Mouse (Mus musculus): ENCODE measurements around the gene Tac2. TPM values are rescaled to one million over a fixed set of nuclear protein-coding genes. Genes with fewer than 3 reads are reported as not detected.

Gene Tac2
- polyA plus RNA-seq (2016; fragmentation: Nextera tagmentation; extraction: Ambion mirVana): not detected in 2 replicates

GRCm38 (mm10) chr10:127724178-127724577 is at the start of gene Tac2:
Tac2 (plus strand) TSS chr10:127724478.
- Histone ChIP-seq H3K4me1 (peaks cover 31% of the 10 kb centered on the region), H3K4me3 (no peak within 1 kb of the TSS), H3K27ac (no peak within 1 kb of the TSS), H3K9me3 (no peaks in the 10 kb centered on the region), H3K36me3 (replicated peaks) (no peaks in the 10 kb centered on the region), H3K27me3 (ENCODE audit: poor library complexity, severe bottlenecking) (peaks cover 97% of the 10 kb centered on the region)
- DNase-seq (ENCODE audit: extremely low spot score, low spot score): no peak
- WGBS: 79% methylated on average over 3 of the region's 3 CpGs

GRCm38 (mm10) chr10:127674794-127675522 is 49.3 kb upstream of the Tac2 start:
- Histone ChIP-seq H3K27me3 (ENCODE audit: poor library complexity, severe bottlenecking) (no peaks in the 10 kb centered on the region; the same call in 1 of the 2 replicates), H3K4me1 (peaks cover 23% of the 10 kb centered on the region), H3K9me3 (no peaks in the 10 kb centered on the region), H3K4me3 (no peak overlapping the region), H3K36me3 (replicated peaks) (no peaks in the 10 kb centered on the region), H3K27ac (no peak overlapping the region)
- DNase-seq (ENCODE audit: extremely low spot score, low spot score): peak; percentile 54
- 91% methylated on average over 8 of the region's 8 CpGs for WGBS

GRCm38 (mm10) chr10:127675859-127676398 is 48.3 kb upstream of the Tac2 start:
- WGBS: 52% methylated on average over 5 of the region's 5 CpGs

GRCm38 (mm10) chr10:127676691-127677548 is 47.4 kb upstream of the Tac2 start:
- peaks cover 8% of the 10 kb centered on the region; the same call in 1 of the 2 replicates for H3K36me3 ChIP-seq (replicated peaks)
- H3K4me1 ChIP-seq: peaks cover 23% of the 10 kb centered on the region
- H3K9me3 ChIP-seq: no peaks in the 10 kb centered on the region
- under 1% methylated on average over 71 of the region's 71 CpGs for WGBS
- DNase-seq (ENCODE audit: extremely low spot score, low spot score): peak; percentile 95
- H3K4me3 ChIP-seq: peak overlapping the region; percentile 88
- H3K27me3 ChIP-seq (ENCODE audit: poor library complexity, severe bottlenecking): no peaks in the 10 kb centered on the region
- H3K27ac ChIP-seq: peak overlapping the region; percentile 91

More at GRCm38 (mm10) chr10:127675859-127676398, 48.3 kb upstream of the Tac2 start:
- peak overlapping the region; percentile 88 for H3K4me3 ChIP-seq
- H3K36me3 ChIP-seq (replicated peaks): peaks cover 2% of the 10 kb centered on the region; the same call in 1 of the 2 replicates
- DNase-seq (ENCODE audit: extremely low spot score, low spot score): no peak
- H3K4me1 ChIP-seq: peaks cover 23% of the 10 kb centered on the region
- peak overlapping the region; percentile 72 for H3K27ac ChIP-seq
- no peaks in the 10 kb centered on the region for H3K27me3 ChIP-seq (ENCODE audit: poor library complexity, severe bottlenecking)
- H3K9me3 ChIP-seq: no peaks in the 10 kb centered on the region

GRCm38 (mm10) chr10:127677591-127678336 is 46.5 kb upstream of the Tac2 start:
- no peak for DNase-seq (ENCODE audit: extremely low spot score, low spot score)
- peak overlapping the region; percentile 88 for H3K4me3 ChIP-seq
- H3K36me3 ChIP-seq (replicated peaks): peaks cover 8% of the 10 kb centered on the region; the same call in 1 of the 2 replicates
- H3K27ac ChIP-seq: peak overlapping the region; percentile 91
- H3K9me3 ChIP-seq: no peaks in the 10 kb centered on the region
- peaks cover 23% of the 10 kb centered on the region for H3K4me1 ChIP-seq
- H3K27me3 ChIP-seq (ENCODE audit: poor library complexity, severe bottlenecking): no peaks in the 10 kb centered on the region
- WGBS: 16% methylated on average over 14 of the region's 14 CpGs

- Histone ChIP-seq H3K4me1 (peaks cover 23% of the 10 kb centered on the region), H3K4me3 (no peak overlapping the region), H3K27me3 (ENCODE audit: poor library complexity, severe bottlenecking) (no peaks in the 10 kb centered on the region), H3K36me3 (replicated peaks) (peaks cover 8% of the 10 kb centered on the region; the same call in 1 of the 2 replicates), H3K9me3 (no peaks in the 10 kb centered on the region), H3K27ac (no peak overlapping the region)
- DNase-seq (ENCODE audit: extremely low spot score, low spot score): no peak
- 94% methylated on average over 1 of the region's 1 CpGs for WGBS
These were observed 45.1 kb upstream of the Tac2 start for GRCm38 (mm10) chr10:127679208-127679607.

- Histone ChIP-seq H3K4me3 (no peak overlapping the region), H3K27ac (no peak overlapping the region), H3K27me3 (ENCODE audit: poor library complexity, severe bottlenecking) (no peaks in the 10 kb centered on the region), H3K36me3 (replicated peaks) (peaks cover 8% of the 10 kb centered on the region; the same call in 1 of the 2 replicates), H3K9me3 (no peaks in the 10 kb centered on the region), H3K4me1 (peaks cover 23% of the 10 kb centered on the region)
- WGBS: 90% methylated on average over 3 of the region's 3 CpGs
- no peak for DNase-seq (ENCODE audit: extremely low spot score, low spot score)
These were observed 44.4 kb upstream of the Tac2 start for GRCm38 (mm10) chr10:127679881-127680280.

GRCm38 (mm10) chr10:127682886-127683285 is 41.4 kb upstream of the Tac2 start:
- no peak for DNase-seq (ENCODE audit: extremely low spot score, low spot score)
- Histone ChIP-seq H3K27me3 (ENCODE audit: poor library complexity, severe bottlenecking) (no peaks in the 10 kb centered on the region), H3K9me3 (no peaks in the 10 kb centered on the region), H3K27ac (no peak overlapping the region), H3K36me3 (replicated peaks) (peaks cover 8% of the 10 kb centered on the region; the same call in 1 of the 2 replicates), H3K4me3 (no peak overlapping the region), H3K4me1 (peaks cover 12% of the 10 kb centered on the region)
- 93% methylated on average over 6 of the region's 6 CpGs for WGBS

GRCm38 (mm10) chr10:127691053-127691452 is 33.2 kb upstream of the Tac2 start:
- 23% methylated on average over 1 of the region's 1 CpGs for WGBS
- peaks cover 67% of the 10 kb centered on the region for H3K36me3 ChIP-seq (replicated peaks)
- no peaks in the 10 kb centered on the region for H3K27me3 ChIP-seq (ENCODE audit: poor library complexity, severe bottlenecking)
- H3K9me3 ChIP-seq: no peaks in the 10 kb centered on the region
- H3K4me3 ChIP-seq: no peak overlapping the region
- DNase-seq (ENCODE audit: extremely low spot score, low spot score): no peak
- H3K27ac ChIP-seq: no peak overlapping the region
- H3K4me1 ChIP-seq: no peaks in the 10 kb centered on the region

GRCm38 (mm10) chr10:127694636-127695035 is 29.6 kb upstream of the Tac2 start:
- DNase-seq (ENCODE audit: extremely low spot score, low spot score): no peak
- Histone ChIP-seq H3K9me3 (no peaks in the 10 kb centered on the region), H3K4me3 (no peak overlapping the region), H3K27me3 (ENCODE audit: poor library complexity, severe bottlenecking) (no peaks in the 10 kb centered on the region), H3K4me1 (no peaks in the 10 kb centered on the region), H3K36me3 (replicated peaks) (peaks cover 93% of the 10 kb centered on the region), H3K27ac (no peak overlapping the region)
- WGBS: 71% methylated on average over 2 of the region's 2 CpGs

GRCm38 (mm10) chr10:127695775-127696174 is 28.5 kb upstream of the Tac2 start:
- DNase-seq (ENCODE audit: extremely low spot score, low spot score): no peak
- H3K27me3 ChIP-seq (ENCODE audit: poor library complexity, severe bottlenecking): no peaks in the 10 kb centered on the region
- 94% methylated on average over 7 of the region's 7 CpGs for WGBS
- H3K4me3 ChIP-seq: no peak overlapping the region
- H3K9me3 ChIP-seq: no peaks in the 10 kb centered on the region
- no peak overlapping the region for H3K27ac ChIP-seq
- H3K36me3 ChIP-seq (replicated peaks): peaks cover 90% of the 10 kb centered on the region
- H3K4me1 ChIP-seq: no peaks in the 10 kb centered on the region

- H3K4me1 ChIP-seq: no peaks in the 10 kb centered on the region
- H3K27ac ChIP-seq: no peak overlapping the region
- H3K4me3 ChIP-seq: no peak overlapping the region
- H3K36me3 ChIP-seq (replicated peaks): peaks cover 59% of the 10 kb centered on the region
- DNase-seq (ENCODE audit: extremely low spot score, low spot score): no peak
- WGBS: 93% methylated on average over 7 of the region's 7 CpGs
- H3K9me3 ChIP-seq: no peaks in the 10 kb centered on the region
- no peaks in the 10 kb centered on the region for H3K27me3 ChIP-seq (ENCODE audit: poor library complexity, severe bottlenecking)
These were observed 25.3 kb upstream of the Tac2 start for GRCm38 (mm10) chr10:127698966-127699365.

Measured in forebrain, embryonic 10.5 days (tissue).